Mouse (Mus musculus): ENCODE results near the gene Kank1. TPM values are rescaled to one million over a fixed set of nuclear protein-coding genes. Genes with fewer than 3 reads are reported as not detected.
A peak's percentile ranks its signal among the peaks of the same experiment; 100 is the strongest.

Gene Kank1
- polyA plus RNA-seq, 1 experiment from 2014 or later, result 66.9 TPM

GRCm38 (mm10) chr19:25372794-25373193, 136.0 kb downstream of the Kank1 start:
- no peak for ATAC-seq (ENCODE audit: insufficient number of reproducible peaks, insufficient read depth, low FRiP score, low TSS enrichment, low read depth)
- H3K9ac ChIP-seq (replicated peaks), result no peak overlapping the region
- 82% methylated on average over 7 of the region's 7 CpGs for WGBS
- no peak overlapping the region for H3K4me2 ChIP-seq
- no peaks in the 10 kb centered on the region for H3K36me3 ChIP-seq
- H3K27ac ChIP-seq, result no peak overlapping the region
- peaks cover 46% of the 10 kb centered on the region for H3K4me1 ChIP-seq (replicated peaks)
- H3K4me3 ChIP-seq (replicated peaks), result no peak overlapping the region
- no peaks in the 10 kb centered on the region for H3K9me3 ChIP-seq
- no peaks in the 10 kb centered on the region for H3K27me3 ChIP-seq

- Histone ChIP-seq H3K27ac (no peak overlapping the region), H3K9ac (replicated peaks) (no peak overlapping the region), H3K27me3 (no peaks in the 10 kb centered on the region), H3K4me2 (no peak overlapping the region), H3K4me3 (replicated peaks) (no peak overlapping the region), H3K4me1 (replicated peaks) (peaks cover 44% of the 10 kb centered on the region), H3K9me3 (no peaks in the 10 kb centered on the region), H3K36me3 (no peaks in the 10 kb centered on the region)
- WGBS, result 63% methylated on average over 3 of the region's 3 CpGs
- ATAC-seq (ENCODE audit: insufficient number of reproducible peaks, insufficient read depth, low FRiP score, low TSS enrichment, low read depth), result no peak
Observed at GRCm38 (mm10) chr19:25373594-25373993, 136.8 kb downstream of the Kank1 start.

- Histone ChIP-seq H3K27ac (peak overlapping the region; percentile 78; the same call in 1 of the 2 replicates), H3K27me3 (no peaks in the 10 kb centered on the region), H3K9ac (replicated peaks) (no peak overlapping the region), H3K9me3 (no peaks in the 10 kb centered on the region), H3K4me3 (replicated peaks) (no peak overlapping the region), H3K4me1 (replicated peaks) (peaks cover 38% of the 10 kb centered on the region), H3K36me3 (no peaks in the 10 kb centered on the region), H3K4me2 (no peak overlapping the region)
- ATAC-seq (ENCODE audit: insufficient number of reproducible peaks, insufficient read depth, low FRiP score, low TSS enrichment, low read depth), result no peak
- WGBS, result 62% methylated on average over 9 of the region's 9 CpGs
Observed at GRCm38 (mm10) chr19:25374191-25374590, 137.4 kb downstream of the Kank1 start.

- H3K9ac ChIP-seq (replicated peaks), result 0 out of 2 replicates have a peak overlapping the region, but pooled peaks have one; percentile 42
- H3K36me3 ChIP-seq, result no peaks in the 10 kb centered on the region
- no peak overlapping the region for H3K4me3 ChIP-seq (replicated peaks)
- peaks cover 37% of the 10 kb centered on the region for H3K4me1 ChIP-seq (replicated peaks)
- no peaks in the 10 kb centered on the region for H3K9me3 ChIP-seq
- H3K4me2 ChIP-seq, result peak overlapping the region; percentile 26
- WGBS, result 7% methylated on average over 12 of the region's 12 CpGs
- 0 out of 2 replicates have a peak, but pooled peaks have one; percentile 47 for ATAC-seq (ENCODE audit: insufficient number of reproducible peaks, insufficient read depth, low FRiP score, low TSS enrichment, low read depth)
- peak overlapping the region; percentile 78 for H3K27ac ChIP-seq
- no peaks in the 10 kb centered on the region for H3K27me3 ChIP-seq
Observed at GRCm38 (mm10) chr19:25374926-25375325, 138.2 kb downstream of the Kank1 start.

GRCm38 (mm10) chr19:25376871-25377270, 140.1 kb downstream of the Kank1 start:
- Histone ChIP-seq H3K27ac (peak overlapping the region; percentile 75), H3K4me2 (no peak overlapping the region), H3K27me3 (no peaks in the 10 kb centered on the region), H3K4me1 (replicated peaks) (peaks cover 41% of the 10 kb centered on the region), H3K36me3 (no peaks in the 10 kb centered on the region), H3K9me3 (no peaks in the 10 kb centered on the region), H3K9ac (replicated peaks) (no peak overlapping the region), H3K4me3 (replicated peaks) (no peak overlapping the region)
- WGBS, result 72% methylated on average over 13 of the region's 13 CpGs
- no peak for ATAC-seq (ENCODE audit: insufficient number of reproducible peaks, insufficient read depth, low FRiP score, low TSS enrichment, low read depth)

- Histone ChIP-seq H3K27me3 (no peaks in the 10 kb centered on the region), H3K4me3 (replicated peaks) (no peak overlapping the region), H3K4me2 (no peak overlapping the region), H3K4me1 (replicated peaks) (peaks cover 41% of the 10 kb centered on the region), H3K36me3 (no peaks in the 10 kb centered on the region), H3K9ac (replicated peaks) (no peak overlapping the region), H3K27ac (no peak overlapping the region), H3K9me3 (no peaks in the 10 kb centered on the region)
- WGBS, result 82% methylated on average over 9 of the region's 9 CpGs
- no peak for ATAC-seq (ENCODE audit: insufficient number of reproducible peaks, insufficient read depth, low FRiP score, low TSS enrichment, low read depth)
Observed at GRCm38 (mm10) chr19:25380675-25381074, 143.9 kb downstream of the Kank1 start.

GRCm38 (mm10) chr19:25381972-25382371, 145.2 kb downstream of the Kank1 start:
- Histone ChIP-seq H3K4me3 (replicated peaks) (no peak overlapping the region), H3K27me3 (no peaks in the 10 kb centered on the region), H3K9ac (replicated peaks) (no peak overlapping the region), H3K27ac (peak overlapping the region; percentile 50; the same call in 1 of the 2 replicates), H3K9me3 (no peaks in the 10 kb centered on the region), H3K36me3 (no peaks in the 10 kb centered on the region), H3K4me2 (no peak overlapping the region), H3K4me1 (replicated peaks) (peaks cover 37% of the 10 kb centered on the region)
- ATAC-seq (ENCODE audit: insufficient number of reproducible peaks, insufficient read depth, low FRiP score, low TSS enrichment, low read depth), result no peak
- 62% methylated on average over 7 of the region's 7 CpGs for WGBS

- Histone ChIP-seq H3K4me1 (replicated peaks) (peaks cover 32% of the 10 kb centered on the region), H3K4me3 (replicated peaks) (no peak overlapping the region), H3K36me3 (no peaks in the 10 kb centered on the region), H3K27me3 (no peaks in the 10 kb centered on the region), H3K4me2 (no peak overlapping the region), H3K27ac (peak overlapping the region; percentile 50; the same call in 1 of the 2 replicates), H3K9ac (replicated peaks) (no peak overlapping the region), H3K9me3 (no peaks in the 10 kb centered on the region)
- WGBS, result 89% methylated on average over 6 of the region's 6 CpGs
- ATAC-seq (ENCODE audit: insufficient number of reproducible peaks, insufficient read depth, low FRiP score, low TSS enrichment, low read depth), result no peak
Observed at GRCm38 (mm10) chr19:25382494-25382893, 145.7 kb downstream of the Kank1 start.

- Histone ChIP-seq H3K9ac (replicated peaks) (peak overlapping the region; percentile 37; the same call in 1 of the 2 replicates), H3K4me1 (replicated peaks) (peaks cover 32% of the 10 kb centered on the region), H3K9me3 (no peaks in the 10 kb centered on the region), H3K4me3 (replicated peaks) (peak overlapping the region; percentile 19), H3K27me3 (no peaks in the 10 kb centered on the region), H3K27ac (peak overlapping the region; percentile 78), H3K4me2 (peak overlapping the region; percentile 47), H3K36me3 (no peaks in the 10 kb centered on the region)
- peak; percentile 84 for ATAC-seq (ENCODE audit: insufficient number of reproducible peaks, insufficient read depth, low FRiP score, low TSS enrichment, low read depth)
- 11% methylated on average over 12 of the region's 12 CpGs for WGBS
Observed at GRCm38 (mm10) chr19:25383386-25384146, 146.8 kb downstream of the Kank1 start.

- Histone ChIP-seq H3K27ac (no peak overlapping the region), H3K4me1 (replicated peaks) (peaks cover 32% of the 10 kb centered on the region), H3K27me3 (no peaks in the 10 kb centered on the region), H3K36me3 (no peaks in the 10 kb centered on the region), H3K4me3 (replicated peaks) (no peak overlapping the region), H3K4me2 (no peak overlapping the region), H3K9me3 (no peaks in the 10 kb centered on the region), H3K9ac (replicated peaks) (no peak overlapping the region)
- ATAC-seq (ENCODE audit: insufficient number of reproducible peaks, insufficient read depth, low FRiP score, low TSS enrichment, low read depth), result no peak
- 71% methylated on average over 8 of the region's 8 CpGs for WGBS
Observed at GRCm38 (mm10) chr19:25385981-25386380, 149.2 kb downstream of the Kank1 start.

- Histone ChIP-seq H3K4me2 (no peak overlapping the region), H3K4me1 (replicated peaks) (peaks cover 28% of the 10 kb centered on the region), H3K9me3 (no peaks in the 10 kb centered on the region), H3K4me3 (replicated peaks) (no peak overlapping the region), H3K27ac (0 out of 2 replicates have a peak overlapping the region, but pooled peaks have one; percentile 1), H3K36me3 (no peaks in the 10 kb centered on the region), H3K27me3 (no peaks in the 10 kb centered on the region), H3K9ac (replicated peaks) (no peak overlapping the region)
- ATAC-seq (ENCODE audit: insufficient number of reproducible peaks, insufficient read depth, low FRiP score, low TSS enrichment, low read depth), result no peak
- 85% methylated on average over 16 of the region's 16 CpGs for WGBS
Observed at GRCm38 (mm10) chr19:25386679-25387470, 150.1 kb downstream of the Kank1 start.

Measured in limb, embryonic 12.5 days (tissue).